Mouse (Mus musculus): ENCODE measurements around the gene Dlat. TPM values are rescaled to one million over a fixed set of nuclear protein-coding genes. Genes with fewer than 3 reads are reported as not detected.

Gene Dlat
- total RNA-seq, 2 experiments from 2014 or later: 142 to 149 TPM

DNA sequence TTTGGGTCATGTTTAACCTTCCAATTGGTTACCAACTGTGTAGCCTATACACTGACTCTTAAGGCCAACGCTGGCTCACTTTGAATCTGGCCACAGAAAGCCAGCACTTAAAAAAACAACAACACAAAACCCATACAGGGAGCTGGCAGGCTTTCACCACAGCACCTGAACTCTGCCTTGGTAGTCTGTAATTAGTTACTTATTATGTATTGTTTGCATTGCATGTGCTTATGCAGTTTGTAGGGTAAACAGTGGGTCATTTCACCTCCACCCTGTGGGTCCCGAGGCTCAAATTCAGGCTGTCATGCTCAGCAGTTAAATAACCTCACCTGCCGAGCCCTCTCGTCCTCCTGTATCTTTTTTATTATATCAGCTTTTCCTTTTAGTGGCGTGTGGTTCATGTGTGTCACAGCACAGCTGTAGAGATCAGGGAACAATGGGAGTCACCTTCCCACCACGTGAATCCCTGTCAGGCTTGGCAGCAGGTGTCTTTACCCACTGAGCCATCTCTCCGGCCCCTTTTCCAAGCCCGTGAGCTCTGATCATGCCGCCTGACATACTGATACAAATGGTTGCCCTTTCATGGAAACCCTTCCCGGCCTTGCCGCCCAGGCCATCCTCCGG, 64.7 kb downstream of the Dlat start:
- DNase-seq (ENCODE audit: low spot score in 2 of 2): no peak

DNA sequence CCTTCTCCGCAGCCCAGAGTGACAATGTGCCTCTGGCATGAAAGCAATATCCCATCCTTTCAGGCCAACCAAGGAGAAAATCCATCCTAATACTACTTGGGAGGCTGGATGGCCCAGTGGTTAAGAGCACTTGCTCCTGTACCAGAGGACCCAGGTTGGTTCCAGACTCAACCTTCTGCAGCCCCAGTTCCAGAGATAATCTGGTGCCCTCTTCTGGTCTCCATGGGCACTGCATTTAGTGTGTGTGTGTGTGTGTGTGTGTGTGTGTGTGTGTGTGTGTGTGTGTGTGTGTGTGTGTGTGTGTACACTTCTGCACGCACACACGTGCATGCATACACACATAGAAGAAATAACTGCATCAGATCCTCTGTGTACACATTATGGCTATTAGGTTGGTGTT, 66.0 kb downstream of the Dlat start:
- no peak for DNase-seq (ENCODE audit: low spot score in 2 of 2)

DNA sequence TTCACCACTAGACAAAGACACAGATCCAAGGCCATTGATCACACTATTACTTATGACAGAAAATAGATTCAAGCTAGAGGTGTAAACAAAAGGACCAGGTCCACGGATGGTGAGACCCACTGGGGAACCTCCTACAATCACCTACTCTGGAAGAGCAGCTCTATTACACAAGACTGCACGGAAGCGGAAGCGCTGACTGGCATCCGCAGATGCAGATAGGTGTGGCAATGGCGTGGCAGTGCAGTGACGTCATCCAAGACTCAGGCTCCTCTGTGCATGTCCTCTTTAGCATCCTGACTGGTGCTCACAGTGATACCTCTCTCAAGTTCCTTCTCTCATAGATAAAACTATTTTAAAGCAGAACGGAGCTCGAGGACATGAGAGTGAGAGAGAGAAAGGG, 66.6 kb downstream of the Dlat start:
- no peak for DNase-seq (ENCODE audit: low spot score in 2 of 2)

DNA sequence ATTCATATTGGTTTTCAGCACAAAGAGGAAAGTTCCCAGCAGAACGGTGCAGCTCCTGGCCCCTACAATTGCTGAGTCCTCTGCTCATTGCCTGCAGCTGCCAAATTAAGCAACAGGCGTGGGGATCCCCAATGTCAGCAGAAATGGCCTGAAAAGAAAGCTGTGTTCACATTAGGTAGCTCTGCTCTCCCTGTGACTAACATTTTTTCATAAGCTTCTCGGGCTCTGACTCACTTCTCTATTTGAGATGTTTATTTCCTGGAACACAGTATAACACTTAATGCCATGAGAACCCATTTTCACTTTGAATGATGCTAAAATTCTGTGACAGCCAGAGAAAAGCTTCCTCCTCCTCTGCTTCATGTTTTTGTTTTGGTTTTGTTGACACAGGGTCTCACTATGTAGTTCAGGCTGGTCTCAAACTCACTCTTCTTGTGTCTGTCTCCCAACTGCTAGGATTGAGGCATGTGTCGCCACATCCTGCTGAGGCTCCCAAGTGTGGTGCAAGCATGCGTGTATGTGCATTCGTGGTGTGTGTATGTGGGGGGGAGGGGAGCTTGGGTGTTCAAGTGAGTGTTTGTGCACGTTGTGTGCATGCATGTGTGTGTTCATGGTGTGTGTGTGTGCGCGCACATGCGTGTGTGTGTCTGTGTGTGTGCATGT, 68.6 kb downstream of the Dlat start:
- DNase-seq (ENCODE audit: low spot score in 2 of 2): no peak

DNA sequence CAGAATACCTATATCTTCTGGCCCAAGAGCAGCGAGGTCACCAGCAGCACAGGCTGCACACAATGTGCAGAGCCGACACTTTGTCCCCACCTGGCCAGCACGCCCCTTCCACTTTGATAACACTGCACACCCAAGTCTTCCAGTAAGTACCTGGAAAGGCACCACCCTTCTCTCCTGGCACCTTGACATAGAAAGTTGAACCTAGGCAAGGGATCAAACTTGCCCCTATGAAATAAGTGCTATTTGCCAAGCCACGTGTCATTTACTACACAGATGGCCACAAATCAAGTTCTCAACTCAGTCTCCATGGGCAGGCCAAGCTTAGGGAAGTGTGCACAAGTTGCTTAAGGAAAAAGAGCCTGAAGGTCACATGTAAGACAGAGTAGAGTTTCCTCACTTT, 72.6 kb downstream of the Dlat start:
- no peak for DNase-seq (ENCODE audit: low spot score in 2 of 2)

DNA sequence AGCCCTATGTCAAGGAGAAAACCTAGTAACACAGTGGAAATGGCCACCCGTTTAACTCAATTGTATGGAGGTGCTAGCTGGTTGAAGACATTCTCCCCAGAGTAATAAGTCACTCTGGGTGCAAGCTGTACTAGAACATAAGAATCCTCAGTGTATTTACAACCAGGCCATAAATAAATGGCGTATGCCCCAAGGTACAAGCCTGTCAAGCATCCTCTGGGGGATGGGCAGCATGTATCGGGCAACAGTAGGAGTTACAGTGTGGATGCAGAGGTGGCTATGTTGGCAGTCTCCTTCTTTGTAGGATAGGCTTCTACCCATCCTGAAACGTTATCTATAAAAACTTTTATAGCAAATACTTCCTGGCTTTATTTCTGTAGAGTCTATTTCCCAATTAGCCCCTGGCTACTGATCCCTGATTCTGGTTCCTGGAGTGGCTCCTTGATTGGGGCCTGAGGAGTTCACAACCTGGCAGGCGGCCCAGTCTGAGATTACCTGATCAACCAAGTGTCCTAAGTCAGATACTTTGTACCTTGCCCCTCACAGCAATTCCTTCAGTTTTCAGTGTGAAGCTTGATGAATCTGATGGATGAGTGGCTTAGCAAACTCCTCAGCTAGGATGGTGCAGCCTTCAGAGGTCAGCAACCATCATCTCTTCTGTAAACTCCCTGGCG, 74.3 kb downstream of the Dlat start:
- no peak for DNase-seq (ENCODE audit: low spot score in 2 of 2)

Other genes with a start within 250 kb of the Dlat start
- under 1 TPM in 1 of 2 experiments, not detected in 1; 0.38 TPM for gene Plet1, start 165.3 kb downstream of the Dlat start, total RNA-seq (2021)
- 10 to 100 TPM; 35.5 to 46.5 TPM for gene Pts, start 131.1 kb downstream of the Dlat start, total RNA-seq (2021)
- 10 to 100 TPM; 27.8 to 32.9 TPM for gene Il18, start 105.0 kb downstream of the Dlat start, total RNA-seq (2021)
- gene Bco2, start 104.6 kb downstream of the Dlat start, total RNA-seq (2021): 1 to 10 TPM; 3.2 to 3.3 TPM
- gene Tex12, start 98.5 kb downstream of the Dlat start, total RNA-seq (2021): not detected
- 100 to 1,000 TPM; 140 to 146 TPM for gene Sdhd, start 56.0 kb downstream of the Dlat start, total RNA-seq (2021)
- 100 to 1,000 TPM; 251 to 256 TPM for gene Timm8b, start 55.9 kb downstream of the Dlat start, total RNA-seq (2021)
- 1 to 10 TPM; 2.7 to 3.6 TPM for gene Pih1d2, start 42.5 kb downstream of the Dlat start, total RNA-seq (2021)
- 10 to 100 TPM; 22.9 to 23.9 TPM for gene Nkapd1, start 42.3 kb downstream of the Dlat start, total RNA-seq (2021)
- gene Dixdc1, start 79.7 kb upstream of the Dlat start, total RNA-seq (2021): 10 to 100 TPM; 75.2 to 79.8 TPM
- gene 2310030G06Rik, start 86.8 kb upstream of the Dlat start, total RNA-seq (2021): 1 to 10 TPM; 1.5 to 2.1 TPM
- 10 to 100 TPM; 77.7 to 89.3 TPM for gene Cryab, start 91.5 kb upstream of the Dlat start, total RNA-seq (2021)
- 1 to 10 TPM; 1.3 to 1.8 TPM for gene Hspb2, start 92.6 kb upstream of the Dlat start, total RNA-seq (2021)
- 1 to 10 TPM; 5.4 to 6.6 TPM for gene Fdxacb1, start 108.5 kb upstream of the Dlat start, total RNA-seq (2021)
- gene Alg9, start 115.2 kb upstream of the Dlat start, total RNA-seq (2021): 10 to 100 TPM; 29.7 to 31.8 TPM
- gene 1110032A03Rik, start 115.7 kb upstream of the Dlat start, total RNA-seq (2021): 10 to 100 TPM; 30.3 to 31.9 TPM
- 10 to 100 TPM; 14.3 to 16.8 TPM for gene Ppp2r1b, start 185.5 kb upstream of the Dlat start, total RNA-seq (2021)